Mouse (Mus musculus) lung, adult 2 months (tissue): ENCODE measurements around the gene Pdzd7.

ENCODE experiments used
- CTCF ChIP-seq: fragments of 200-500 bp; IDR thresholded peaks from 2 replicates; pipeline ENCODE4 v1.5.1; 2011; ENCODE audit warnings: mild to moderate bottlenecking, low read length, control low read depth; ENCODE audit not compliant: insufficient read depth
- POLR2A ChIP-seq: fragments of 200-500 bp; IDR thresholded peaks from 2 replicates; pipeline ENCODE4 v1.6.1; 2011; ENCODE audit warnings: low read depth, mild to moderate bottlenecking, control low read depth, low read length, borderline replicate concordance; ENCODE audit errors: extremely low read depth

GRCm38 (mm10) chr19:45017909-45018308 lies 27.6 kb downstream of the Pdzd7 start:
- TF ChIP-seq CTCF (no peak), POLR2A (peak; percentile 39; the same call in 1 of the 2 replicates)
